Mouse (Mus musculus) MEL (cell line): ENCODE data around the gene Letm1. TPM values are rescaled to one million over a fixed set of nuclear protein-coding genes. Genes with fewer than 3 reads are reported as not detected.
A peak's percentile ranks its signal among the peaks of the same experiment; 100 is the strongest.

Experiments
- DNase-seq: peaks from one replicate; pipeline ENCODE4 v3.0.0; 2011; ENCODE audit warnings: low read depth, low spot score
- H3K27ac ChIP-seq: 2 replicates; pipeline ENCODE4 v1.5.1; 2012; ENCODE audit warnings: low read depth, mild to moderate bottlenecking, control low read depth, low read length, moderate library complexity; ENCODE audit not compliant: control insufficient read depth
- H3K27me3 ChIP-seq, 2 experiments: fragments of 150-350 bp in 1 of 2; sonication (generic) in 1 of 2; 2 replicates each; pipeline ENCODE4 v1.6.1; 2012; ENCODE audit warnings: low read length in 2 of 2, mild to moderate bottlenecking in 2 of 2, improper control_type of control experiment in 1 of 2, moderate library complexity in 1 of 2; ENCODE audit not compliant: insufficient read depth in 2 of 2, control insufficient read depth in 1 of 2
- H3K36me3 ChIP-seq, 2 experiments: 2 replicates each; pipeline ENCODE4 v1.6.1; 2012 to 2014; ENCODE audit warnings: low read length in 2 of 2, improper control_type of control experiment in 1 of 2, inconsistent platforms in 1 of 2, mild to moderate bottlenecking in 1 of 2; ENCODE audit not compliant: insufficient read depth in 2 of 2, control insufficient read depth in 1 of 2
- H3K4me1 ChIP-seq, 2 experiments: fragments of 150-350 bp in 1 of 2; sonication (generic) in 1 of 2; 2 replicates each; pipeline ENCODE4 v1.6.1; 2012; ENCODE audit warnings: low read length in 2 of 2, improper control_type of control experiment in 1 of 2, mild to moderate bottlenecking in 1 of 2; ENCODE audit not compliant: insufficient read depth in 2 of 2, control insufficient read depth in 1 of 2
- H3K4me3 ChIP-seq, 2 experiments: fragments of 150-350 bp in 1 of 2; sonication (generic) in 1 of 2; 2 replicates each; pipeline ENCODE4 v1.5.1; 2012; ENCODE audit warnings: low read depth in 2 of 2, low read length in 2 of 2, mild to moderate bottlenecking in 2 of 2, moderate library complexity in 2 of 2, control low read depth in 1 of 2, improper control_type of control experiment in 1 of 2; ENCODE audit not compliant: control insufficient read depth in 1 of 2, insufficient read depth in 1 of 2
- H3K79me2 ChIP-seq: 2 replicates; pipeline ENCODE4 v1.6.1; 2012; ENCODE audit warnings: mild to moderate bottlenecking, low read length, moderate library complexity; ENCODE audit not compliant: control insufficient read depth, poor library complexity, insufficient read depth
- H3K9ac ChIP-seq: 2 replicates; pipeline ENCODE4 v1.6.1; 2012; ENCODE audit warnings: low read depth, mild to moderate bottlenecking, control low read depth, low read length, moderate library complexity; ENCODE audit not compliant: control insufficient read depth, poor library complexity, severe bottlenecking
- H3K9me3 ChIP-seq: fragments of 150-350 bp; sonication (generic); replicated peaks from 2 replicates; pipeline ENCODE4 v1.6.1; 2012; ENCODE audit warnings: mild to moderate bottlenecking, low read length, improper control_type of control experiment, moderate library complexity; ENCODE audit not compliant: insufficient read depth
- CTCF ChIP-seq, 3 experiments: IDR thresholded peaks in 2 of 3; conservative IDR thresholded peaks in 1 of 3; 2 replicates each; pipeline ENCODE4 v1.5.1; 2011 to 2012; ENCODE audit warnings: low read length in 3 of 3, low read depth in 2 of 3, mild to moderate bottlenecking in 2 of 3, improper control_type of control experiment in 1 of 3, inconsistent platforms in 1 of 3, mixed read lengths in 1 of 3, moderate library complexity in 1 of 3; ENCODE audit not compliant: control insufficient read depth in 1 of 3, insufficient read depth in 1 of 3, poor library complexity in 1 of 3, severe bottlenecking in 1 of 3
- ELF1 ChIP-seq: IDR thresholded peaks from 2 replicates; pipeline ENCODE4 v1.6.1; 2014; ENCODE audit warnings: low read depth, mild to moderate bottlenecking, inconsistent platforms, low read length, improper control_type of control experiment, moderate library complexity
- ETS1 ChIP-seq: IDR thresholded peaks from 2 replicates; pipeline ENCODE4 v1.6.1; 2012; ENCODE audit warnings: low read depth, mild to moderate bottlenecking, inconsistent platforms, low read length, improper control_type of control experiment, moderate library complexity
- HCFC1 ChIP-seq: IDR thresholded peaks from 2 replicates; pipeline ENCODE4 v1.6.1; 2012; ENCODE audit warnings: low read depth, mild to moderate bottlenecking, inconsistent platforms, low read length, improper control_type of control experiment, moderate library complexity
- JUND ChIP-seq: IDR thresholded peaks from 2 replicates; pipeline ENCODE4 v1.6.1; 2011; ENCODE audit warnings: low read depth, mild to moderate bottlenecking, improper control_type of control experiment, low read length
- KAT2A ChIP-seq: conservative IDR thresholded peaks from 2 replicates; pipeline ENCODE4 v1.6.1; 2012; ENCODE audit warnings: low read depth, low read length, improper control_type of control experiment, inconsistent platforms
- MAFK ChIP-seq: IDR thresholded peaks from 2 replicates; pipeline ENCODE4 v1.6.1; 2011; ENCODE audit warnings: low read depth, mild to moderate bottlenecking, low read length, improper control_type of control experiment, borderline replicate concordance
- MAX ChIP-seq: IDR thresholded peaks from 2 replicates; pipeline ENCODE4 v1.6.1; 2011; ENCODE audit warnings: low read length, improper control_type of control experiment
- MAZ ChIP-seq: IDR thresholded peaks from 2 replicates; pipeline ENCODE4 v1.6.1; 2012; ENCODE audit warnings: low read depth, mild to moderate bottlenecking, inconsistent platforms, low read length, improper control_type of control experiment
- MEF2A ChIP-seq: IDR thresholded peaks from 2 replicates; pipeline ENCODE4 v1.6.1; 2014; ENCODE audit warnings: low read depth, mild to moderate bottlenecking, inconsistent platforms, low read length, improper control_type of control experiment; ENCODE audit not compliant: poor library complexity, insufficient replicate concordance, severe bottlenecking; ENCODE audit errors: extremely low read depth
- MXI1 ChIP-seq: IDR thresholded peaks from 2 replicates; pipeline ENCODE4 v1.6.1; 2011; ENCODE audit warnings: mild to moderate bottlenecking, low read depth, low read length, improper control_type of control experiment
- MYB ChIP-seq: IDR thresholded peaks from 2 replicates; pipeline ENCODE4 v1.6.1; 2011; ENCODE audit warnings: mild to moderate bottlenecking, low read depth, low read length, improper control_type of control experiment
- MYC ChIP-seq: IDR thresholded peaks from 2 replicates; pipeline ENCODE4 v1.6.1; 2011; ENCODE audit warnings: low read depth, mild to moderate bottlenecking, low read length, improper control_type of control experiment, moderate library complexity
- NELFE ChIP-seq: IDR thresholded peaks from 2 replicates; pipeline ENCODE4 v1.6.1; 2011; ENCODE audit warnings: low read depth, low read length, improper control_type of control experiment
- NRF1 ChIP-seq: IDR thresholded peaks from 2 replicates; pipeline ENCODE4 v1.6.1; 2014; ENCODE audit warnings: low read depth, mild to moderate bottlenecking, inconsistent platforms, low read length, improper control_type of control experiment, moderate library complexity; ENCODE audit not compliant: poor library complexity, insufficient read depth, severe bottlenecking
- POLR2A ChIP-seq, 2 experiments: IDR thresholded peaks; 2 replicates each; pipeline ENCODE4 v1.6.1; 2011 to 2012; ENCODE audit warnings: low read length in 2 of 2, mild to moderate bottlenecking in 2 of 2, control low read depth in 1 of 2, improper control_type of control experiment in 1 of 2, low read depth in 1 of 2, moderate library complexity in 1 of 2; ENCODE audit not compliant: control insufficient read depth in 1 of 2, insufficient read depth in 1 of 2, poor library complexity in 1 of 2
- POLR2AphosphoS2 ChIP-seq: IDR thresholded peaks from 2 replicates; pipeline ENCODE4 v1.6.1; 2011; ENCODE audit warnings: low read length, improper control_type of control experiment
- SIN3A ChIP-seq: IDR thresholded peaks from 2 replicates; pipeline ENCODE4 v1.6.1; 2012; ENCODE audit warnings: low read length, improper control_type of control experiment, inconsistent platforms
- TAL1 ChIP-seq: IDR thresholded peaks from 2 replicates; pipeline ENCODE4 v1.6.1; 2012; ENCODE audit warnings: mild to moderate bottlenecking, inconsistent platforms, low read length, moderate library complexity, mixed read lengths
- TBP ChIP-seq: IDR thresholded peaks from 2 replicates; pipeline ENCODE4 v1.8.0; 2011; ENCODE audit warnings: low read depth, low read length, improper control_type of control experiment
- TCF12 ChIP-seq: IDR thresholded peaks from 2 replicates; pipeline ENCODE4 v1.6.1; 2014; ENCODE audit warnings: low read depth, mild to moderate bottlenecking, inconsistent platforms, low read length, improper control_type of control experiment, moderate library complexity
- USF1 ChIP-seq: IDR thresholded peaks from 2 replicates; pipeline ENCODE4 v1.6.1; 2014; ENCODE audit warnings: low read depth, mild to moderate bottlenecking, inconsistent platforms, low read length, improper control_type of control experiment, moderate library complexity
- ZC3H11A ChIP-seq: IDR thresholded peaks from 2 replicates; pipeline ENCODE4 v1.6.1; 2012; ENCODE audit warnings: low read depth, mild to moderate bottlenecking, inconsistent platforms, low read length, improper control_type of control experiment
- ZMIZ1 ChIP-seq: IDR thresholded peaks from 2 replicates; pipeline ENCODE4 v1.6.1; 2012; ENCODE audit warnings: low read depth, mild to moderate bottlenecking, inconsistent platforms, low read length, improper control_type of control experiment, moderate library complexity
- polyA plus RNA-seq, 2 experiments: library from polyadenylated mRNA; stranded (reverse) in 1 of 2; unstranded in 1 of 2; fragments of >175 nt in 1 of 2; fragments of >200 nt in 1 of 2; gene quantifications; 2 replicates each; pipeline versions ENCODE4 v1.2.1 to v1.2.4; 2012; ENCODE audit warnings: low replicate concordance in 2 of 2, low read depth in 1 of 2; ENCODE audit not compliant: insufficient read length in 2 of 2, insufficient read depth in 1 of 2, missing spikeins in 1 of 2
- total RNA-seq: library from RNA; depleted of rRNA; stranded (reverse); fragments of 300-350 nt; gene quantifications from 2 replicates; pipeline ENCODE4 v1.2.3, GENCODE M21; 2012; rRNA removed

Letm1 gene
- total RNA-seq: 50.0 and 59.5 TPM in 2 replicates
- polyA plus RNA-seq: 100 to 1,000 TPM; 119 to 127 TPM

- DNase-seq: peak; percentile 99
- Histone ChIP-seq H3K36me3 (peaks cover 0 to 14% of the 10 kb centered on the region in 2 experiments; a peak in 2 of 4 replicates), H3K9ac (peak within 1 kb of the TSS; percentile 89), H3K9me3 (no peaks in the 10 kb centered on the region), H3K79me2 (peaks cover 19% of the 10 kb centered on the region), H3K27me3 (0 out of 4 replicates have a peak, but pooled peaks cover 0 to 2% of the 10 kb centered on the region in 2 experiments), H3K27ac (peak within 1 kb of the TSS; percentile 37), H3K4me3 (peak within 1 kb of the TSS; percentile 75 to 85), H3K4me1 (peaks cover 3 to 19% of the 10 kb centered on the region in 2 experiments)
- TF ChIP-seq TBP (peak; percentile 72; the same call in 1 of the 2 replicates), KAT2A (peak; percentile 94), HCFC1 (peak; percentile 98), ZMIZ1 (peak; percentile 75; the same call in 1 of the 2 replicates), MAFK (no peak), MXI1 (peak; percentile 88), ELF1 (peak; percentile 88), MYB (no peak; the same call in 1 of the 2 replicates), NELFE (peak; percentile 88), POLR2AphosphoS2 (peak; percentile 66; the same call in 1 of the 2 replicates), POLR2A (IDR thresholded peaks at IDR 0.05; ENCODE audit: control insufficient read depth in 1 of 2, insufficient read depth in 1 of 2, low read depth in 1 of 2, low read length in 2 of 2, poor library complexity in 1 of 2) (peak; percentile 91 to 93), MAX (peak; percentile 45; the same call in 1 of the 2 replicates), TCF12 (peak; percentile 66), JUND (no peak), SIN3A (peak; percentile 90), ZC3H11A (no peak), CTCF (IDR thresholded peaks at IDR 0.05 in 2 of 3, conservative IDR thresholded peaks at IDR 0.05 in 1 of 3; ENCODE audit: control insufficient read depth in 1 of 3, insufficient read depth in 1 of 3, low read depth in 2 of 3, low read length in 3 of 3, poor library complexity in 1 of 3, severe bottlenecking in 1 of 3) (peak in 2 of 3 experiments; percentile 37 to 53; a peak in 3 of 6 replicates), MAZ (peak; percentile 54; the same call in 1 of the 2 replicates), TAL1 (no peak), ETS1 (0 out of 2 replicates have a peak, but pooled peaks have one; percentile 35), MYC (0 out of 2 replicates have a peak, but pooled peaks have one; percentile 28), USF1 (peak; percentile 69), NRF1 (peak; percentile 48; the same call in 1 of the 2 replicates), MEF2A (no peak)
Measured at GRCm38 (mm10) chr5:33782345-33782998, at the start of gene Letm1. TSS of gene Letm1 (minus strand) at chr5:33782817.
